Mouse (Mus musculus): ENCODE data around the gene Xpnpep1.

Gene Xpnpep1

DNA sequence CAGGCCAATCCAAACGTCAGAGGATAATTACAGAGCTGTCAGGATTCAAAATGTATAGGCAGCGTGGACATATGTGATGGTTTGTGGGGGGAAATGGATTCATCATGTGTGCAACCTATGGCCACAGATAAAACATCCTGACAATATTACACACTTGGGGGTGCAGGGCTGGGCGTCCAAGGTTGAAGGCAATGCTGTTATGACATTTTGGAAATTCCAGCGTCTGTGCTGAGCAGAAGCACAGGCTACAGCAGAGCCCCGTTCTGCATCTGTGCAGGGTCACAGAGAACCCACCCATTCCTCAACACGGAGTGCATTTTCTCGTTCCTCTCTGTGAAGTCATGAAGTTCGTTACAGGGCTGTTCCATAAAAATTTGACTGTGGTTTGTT lies 25.0 kb upstream of the Xpnpep1 start:
- DNase-seq, result no peak

- DNase-seq, result no peak
Observed at GRCm38 (mm10) chr19:53064292-53064971, 24.4 kb upstream of the Xpnpep1 start.

DNA sequence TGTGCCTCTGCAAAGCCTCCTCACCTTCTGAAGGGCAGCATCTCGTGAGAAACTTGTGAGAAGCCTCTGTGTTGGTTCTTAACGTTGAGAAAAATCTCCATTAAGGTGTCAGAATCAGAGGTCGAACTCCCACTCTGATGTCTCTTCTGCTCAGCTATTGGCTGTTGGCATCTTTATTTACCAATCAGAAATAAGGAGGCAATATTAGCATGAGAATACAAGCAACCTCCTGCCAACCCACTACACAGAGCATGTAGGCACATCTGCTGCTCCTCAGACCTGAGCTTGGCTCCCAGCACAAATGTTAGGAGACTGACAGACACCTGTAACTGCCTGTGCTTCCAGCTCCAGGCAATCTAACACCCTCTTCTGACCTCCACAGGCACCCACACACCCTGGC lies 22.0 kb upstream of the Xpnpep1 start:
- DNase-seq, result no peak

DNA sequence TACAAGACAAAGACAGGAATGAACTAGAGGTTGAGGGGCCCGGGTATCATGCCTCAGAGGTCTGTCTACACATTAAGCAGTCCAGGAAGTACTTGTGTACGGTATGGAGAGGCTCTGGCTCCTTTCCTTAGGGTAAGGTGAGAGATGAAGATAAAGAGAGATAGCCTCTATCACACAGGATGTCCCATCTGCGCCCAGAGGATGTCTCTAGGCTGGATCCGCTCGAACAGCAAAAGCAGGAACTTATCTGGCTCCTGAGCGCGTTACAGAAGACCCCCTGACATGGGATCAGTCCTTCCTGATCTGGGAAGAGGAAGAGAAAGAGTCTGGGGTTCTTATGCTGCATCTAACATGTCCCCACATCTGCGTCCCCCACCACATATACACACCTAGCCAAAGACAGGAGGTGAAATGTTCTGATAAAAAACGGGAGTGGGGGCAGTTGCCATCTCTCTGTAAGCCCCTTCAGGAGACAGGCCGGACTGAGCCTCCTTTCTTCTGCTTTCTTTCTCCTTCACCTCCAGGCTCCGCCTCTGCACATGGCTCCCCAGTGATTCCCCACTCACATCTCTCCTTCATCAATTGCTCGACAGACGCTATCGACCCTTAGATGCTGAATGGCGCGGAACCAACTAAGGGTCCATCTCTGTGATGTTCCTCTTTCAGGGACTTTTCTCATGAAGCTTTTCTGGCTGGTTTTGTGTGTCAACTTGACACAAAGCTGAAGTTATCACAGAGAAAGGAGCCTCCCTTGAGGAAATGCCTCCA lies 19.5 kb upstream of the Xpnpep1 start:
- no peak for DNase-seq

- no peak for DNase-seq
Observed at GRCm38 (mm10) chr19:53058726-53059334, 18.8 kb upstream of the Xpnpep1 start.

DNA sequence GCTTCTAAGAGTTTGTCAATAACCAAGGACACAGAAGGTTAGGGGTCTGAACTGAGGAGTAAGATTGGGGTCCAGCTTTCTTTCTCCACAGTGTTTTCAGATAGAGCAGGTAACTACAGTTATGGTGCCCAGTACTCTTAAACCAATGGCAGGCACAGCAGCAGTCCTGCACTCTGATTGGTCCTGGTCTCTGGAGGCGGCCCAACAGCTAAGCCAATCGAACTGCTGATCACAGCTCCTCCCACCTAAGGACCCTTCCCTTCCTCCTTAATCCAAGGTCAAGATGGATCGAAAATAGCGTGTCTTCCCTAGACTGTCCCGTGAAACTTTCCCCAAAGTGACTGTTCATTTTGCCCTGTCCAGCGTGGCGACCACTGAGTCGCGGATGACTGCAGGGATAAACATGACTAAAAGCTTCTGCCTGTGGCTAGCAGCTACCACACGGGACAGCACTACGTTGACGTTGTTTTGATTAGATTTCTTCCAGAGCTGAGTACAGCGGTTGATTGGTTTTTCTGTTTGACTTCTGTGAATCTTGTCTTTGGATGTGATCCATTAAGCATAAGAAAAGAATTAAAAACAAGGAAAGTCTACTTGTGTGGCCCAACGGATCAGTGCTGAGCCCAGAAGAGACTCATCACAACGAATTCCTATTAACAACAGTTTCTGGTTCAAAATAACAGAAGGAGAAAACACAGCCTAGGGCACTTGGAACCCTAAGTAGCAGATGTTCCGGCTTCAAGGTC lies 18.1 kb upstream of the Xpnpep1 start:
- DNase-seq, result no peak

DNA sequence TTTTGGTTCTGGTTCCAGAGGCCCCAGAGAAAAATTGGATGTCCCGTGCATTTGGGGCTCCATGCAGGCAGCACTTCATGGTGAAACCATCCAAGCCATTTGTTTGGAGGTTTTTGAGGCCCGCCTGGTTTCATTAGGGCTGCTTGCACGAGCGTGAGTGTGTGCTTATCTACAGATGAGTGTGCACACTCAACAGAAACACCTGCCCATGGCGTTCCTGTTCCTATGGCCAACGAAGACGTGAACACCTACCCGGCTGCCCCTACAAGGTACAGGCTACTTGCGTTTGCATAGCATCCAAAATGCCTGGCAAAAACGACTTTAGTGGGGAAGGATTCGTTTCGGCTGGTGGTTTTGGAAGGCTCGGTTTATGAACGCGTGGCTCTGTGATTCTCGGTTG lies 13.3 kb upstream of the Xpnpep1 start:
- no peak for DNase-seq

- DNase-seq, result peak; percentile 41
Observed at GRCm38 (mm10) chr19:53052031-53052670, 12.1 kb upstream of the Xpnpep1 start.

DNA sequence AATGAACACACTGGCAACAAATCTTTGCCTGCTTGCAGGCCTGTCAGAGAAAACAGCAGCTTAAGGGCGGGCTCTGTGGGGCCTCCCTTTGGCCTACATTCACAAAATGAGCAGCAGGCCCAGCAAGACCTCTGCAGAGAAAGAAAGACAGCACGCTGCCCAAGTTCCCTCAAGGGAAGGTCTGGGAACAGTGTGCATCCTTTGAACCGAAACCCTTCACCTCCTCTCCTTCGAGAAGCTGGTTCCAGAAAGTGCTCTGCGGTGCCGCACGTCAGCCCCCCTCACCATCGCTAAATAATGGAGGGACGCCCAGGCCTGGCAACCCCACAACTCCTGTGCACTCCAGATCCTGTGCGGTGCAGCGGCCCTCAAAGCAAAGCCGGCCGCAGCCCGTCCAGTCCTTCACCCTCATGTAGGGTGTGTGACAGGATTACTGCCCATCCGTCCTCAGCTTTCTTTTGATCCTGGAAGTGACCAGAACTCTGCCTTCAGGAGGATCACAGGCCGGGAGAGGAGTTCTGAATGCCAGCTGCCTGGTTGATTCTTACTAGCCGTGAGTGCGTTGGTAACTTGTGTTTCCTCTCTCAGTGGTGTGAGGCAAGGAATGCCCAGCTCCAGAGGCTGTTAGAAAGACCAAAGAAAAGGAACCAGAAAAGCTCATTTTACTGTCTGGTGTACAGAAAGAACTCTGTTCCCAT lies 11.4 kb upstream of the Xpnpep1 start:
- no peak for DNase-seq

- DNase-seq, result no peak
Observed at GRCm38 (mm10) chr19:53050100-53050499, 10.1 kb upstream of the Xpnpep1 start.

- DNase-seq, result no peak
Observed at GRCm38 (mm10) chr19:53047208-53047607, 7.2 kb upstream of the Xpnpep1 start.

DNA sequence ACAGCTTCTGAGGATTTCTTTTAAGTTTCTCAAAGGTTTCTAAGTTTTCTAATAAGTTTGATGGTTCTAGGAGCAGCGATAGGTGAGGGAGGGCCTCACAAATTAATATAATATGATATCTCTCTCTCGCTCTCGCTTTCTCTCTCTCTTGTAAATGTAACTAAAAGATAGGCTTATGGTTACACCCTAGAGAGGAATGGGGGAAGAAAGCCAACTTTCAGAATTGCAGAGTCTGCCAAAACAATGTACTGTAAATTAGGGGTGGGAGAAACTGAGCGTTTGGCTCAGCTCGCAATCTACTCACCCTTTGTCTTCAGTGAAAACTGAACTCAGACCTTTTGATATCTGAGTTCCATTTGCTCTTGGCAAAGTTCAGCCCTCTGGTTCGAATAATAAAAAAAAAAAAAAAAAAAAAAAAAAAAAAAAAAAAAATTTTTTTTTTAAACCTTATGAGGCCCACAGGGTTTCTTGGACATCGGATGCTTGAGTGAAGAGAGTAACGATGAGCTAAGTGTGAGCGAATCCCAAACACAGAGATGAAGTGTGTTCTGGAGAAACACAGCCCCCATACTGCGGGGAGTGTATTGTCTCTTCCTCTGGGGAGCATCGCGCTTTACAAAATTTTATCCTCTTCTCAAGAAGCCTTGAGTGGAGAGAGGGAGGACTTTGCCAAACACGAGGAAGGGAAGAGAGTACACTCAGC lies 3.6 kb upstream of the Xpnpep1 start:
- DNase-seq, result no peak

GRCm38 (mm10) chr19:53041570-53041969 lies 1.6 kb upstream of the Xpnpep1 start:
- no peak for DNase-seq

- no peak for DNase-seq
Observed at GRCm38 (mm10) chr19:53041133-53041510, 1.1 kb upstream of the Xpnpep1 start.

GRCm38 (mm10) chr19:53039090-53039489 lies 924 bp downstream of the Xpnpep1 start:
- DNase-seq, result no peak

DNA sequence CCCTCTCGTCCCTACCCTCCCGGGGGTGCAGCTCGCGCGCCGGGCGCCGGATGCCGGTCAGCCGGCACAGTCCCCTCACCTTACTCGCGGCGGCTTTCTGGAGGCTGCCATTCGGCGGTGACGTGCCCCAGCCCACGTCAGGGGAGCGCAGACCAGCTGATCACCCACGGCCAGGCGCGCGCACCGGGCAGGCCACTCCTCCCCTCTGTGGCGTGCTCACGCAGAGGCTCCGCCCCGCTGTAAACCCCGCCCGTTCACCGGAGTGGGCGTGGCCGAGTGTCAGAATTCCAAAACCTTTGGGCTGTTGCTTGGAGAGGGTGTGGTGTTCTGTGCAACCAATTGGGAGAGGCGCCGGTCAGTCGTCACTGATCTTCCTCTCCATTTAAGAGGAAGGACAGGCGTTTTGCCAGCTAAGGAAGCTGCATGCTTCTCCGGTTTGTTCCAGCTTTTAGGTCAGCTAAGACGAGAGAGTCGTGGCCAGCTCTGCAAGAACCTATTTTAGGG lies 1.5 kb downstream of the Xpnpep1 start:
- DNase-seq, result peak; percentile 100

- no peak for DNase-seq
Observed at GRCm38 (mm10) chr19:53037925-53038419, 2.0 kb downstream of the Xpnpep1 start.

DNA sequence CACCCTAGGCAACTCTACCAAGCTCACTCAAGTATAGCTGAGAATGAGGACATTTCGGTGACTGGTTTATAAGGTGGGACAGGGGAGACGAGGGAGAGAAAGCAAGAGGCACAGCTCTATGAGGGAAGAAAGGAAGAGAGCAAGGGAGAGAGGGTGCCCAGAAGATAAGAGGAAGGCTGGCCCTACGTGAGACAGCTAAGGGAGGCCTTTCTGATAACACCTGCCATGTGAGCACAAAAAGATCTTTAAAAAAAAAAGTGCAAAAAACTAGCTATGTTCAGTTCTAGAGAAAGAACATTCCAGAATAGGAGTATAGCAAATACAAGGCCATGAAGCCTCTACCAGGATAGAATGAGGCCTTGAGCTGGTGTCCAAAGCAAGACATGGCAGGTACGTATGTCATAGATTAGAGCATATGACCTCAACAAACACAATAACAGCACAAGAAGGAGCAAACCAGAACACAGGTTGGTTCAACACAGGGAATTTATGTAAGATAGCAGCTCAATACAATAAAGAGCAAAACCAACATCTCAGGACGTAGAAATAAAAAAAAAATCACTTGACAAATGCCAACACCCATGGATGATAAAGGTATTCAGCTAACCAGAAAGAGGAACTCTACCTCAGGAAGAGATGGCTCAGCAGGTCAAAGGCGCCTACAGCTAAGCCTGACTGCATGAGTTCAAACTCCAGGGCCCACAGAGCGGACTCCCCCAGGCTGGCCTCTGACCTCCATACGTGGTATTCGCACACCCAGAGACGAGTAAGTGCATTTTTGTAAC lies 6.7 kb downstream of the Xpnpep1 start:
- no peak for DNase-seq

GRCm38 (mm10) chr19:53032647-53033046 lies 7.4 kb downstream of the Xpnpep1 start:
- peak; percentile 45 for DNase-seq

DNA sequence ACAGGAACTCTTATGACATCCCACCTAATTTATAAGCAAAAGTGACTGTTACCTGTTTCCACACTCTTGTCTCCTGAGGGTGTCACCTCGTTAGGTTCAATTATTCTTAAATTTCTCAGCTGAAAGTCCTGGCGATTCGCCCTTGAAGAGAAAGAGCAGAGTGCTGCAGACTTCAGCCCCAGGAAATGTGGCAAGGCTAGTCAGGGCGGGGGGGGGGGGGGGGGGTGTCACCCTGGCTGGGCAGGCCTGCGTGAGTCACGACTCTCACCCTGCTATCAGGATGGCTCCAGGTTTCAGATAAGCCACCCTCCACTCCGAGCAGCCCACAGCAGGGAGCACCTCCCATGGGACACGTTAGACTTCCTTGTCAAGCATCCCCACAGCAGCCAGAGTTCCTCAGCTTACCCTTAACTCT lies 8.1 kb downstream of the Xpnpep1 start:
- DNase-seq, result no peak
